Mouse (Mus musculus): ENCODE results near the gene Il1a. TPM values are rescaled to one million over a fixed set of nuclear protein-coding genes. Genes with fewer than 3 reads are reported as not detected.

The Il1a gene
- polyA plus RNA-seq, 1 experiment = 2.7 TPM

- no peak for DNase-seq
- no peak overlapping the region for H3K4me3 ChIP-seq (replicated peaks; ENCODE audit: extremely low read depth, low read depth, low read length)
- H3K4me1 ChIP-seq (ENCODE audit: control insufficient read depth, insufficient read depth, low read length) = no peaks in the 10 kb centered on the region
- TF ChIP-seq CTCF (IDR thresholded peaks at IDR 0.05; ENCODE audit: insufficient read depth, low read length) (no peak), POLR2A (IDR thresholded peaks at IDR 0.05; ENCODE audit: borderline replicate concordance, extremely low read depth, low read depth, low read length) (no peak)
- WGBS = 59% methylated on average over 2 of the region's 2 CpGs
Measured at GRCm38 (mm10) chr2:129254076-129254475, 55.7 kb downstream of the Il1a start.

GRCm38 (mm10) chr2:129253631-129253970, 56.2 kb downstream of the Il1a start:
- no peak for TF ChIP-seq CTCF (IDR thresholded peaks at IDR 0.05; ENCODE audit: insufficient read depth, low read length)
- no peak for TF ChIP-seq POLR2A (IDR thresholded peaks at IDR 0.05; ENCODE audit: borderline replicate concordance, extremely low read depth, low read depth, low read length)
- WGBS = 81% methylated on average over 2 of the region's 2 CpGs
- H3K4me1 ChIP-seq (ENCODE audit: control insufficient read depth, insufficient read depth, low read length) = no peaks in the 10 kb centered on the region
- no peak overlapping the region for H3K4me3 ChIP-seq (replicated peaks; ENCODE audit: extremely low read depth, low read depth, low read length)
- DNase-seq = no peak

- Histone ChIP-seq H3K4me3 (replicated peaks; ENCODE audit: extremely low read depth, low read depth, low read length) (no peak overlapping the region), H3K4me1 (ENCODE audit: control insufficient read depth, insufficient read depth, low read length) (no peaks in the 10 kb centered on the region)
- TF ChIP-seq CTCF (IDR thresholded peaks at IDR 0.05; ENCODE audit: insufficient read depth, low read length) (no peak), POLR2A (IDR thresholded peaks at IDR 0.05; ENCODE audit: borderline replicate concordance, extremely low read depth, low read depth, low read length) (no peak)
- no peak for DNase-seq
- 91% methylated on average over 19 of the region's 19 CpGs for WGBS
Measured at GRCm38 (mm10) chr2:129252836-129253630, 56.7 kb downstream of the Il1a start.

Other genes starting within 250 kb of the Il1a start
- 9.3 and 11.0 TPM in 2 replicates for gene Ttl, start 244.0 kb downstream of the Il1a start, polyA plus RNA-seq (2012; rRNA removed)
- 12.3 and 14.9 TPM in 2 replicates for gene Polr1b, start 209.0 kb downstream of the Il1a start, polyA plus RNA-seq (2012; rRNA removed)
- gene Chchd5, start 180.3 kb downstream of the Il1a start, polyA plus RNA-seq (2012; rRNA removed) = 22.5 and 24.7 TPM in 2 replicates
- 17.1 and 23.3 TPM in 2 replicates for gene Slc20a1, start 111.2 kb downstream of the Il1a start, polyA plus RNA-seq (2012; rRNA removed)
- gene Ckap2l, start 12.8 kb downstream of the Il1a start, polyA plus RNA-seq (2012; rRNA removed) = 0.12 and 0.60 TPM in 2 replicates
- gene Il1b, start 61.2 kb upstream of the Il1a start, polyA plus RNA-seq (2012; rRNA removed) = 3.1 and 7.1 TPM in 2 replicates
- gene F830045P16Rik, start 226.6 kb upstream of the Il1a start, polyA plus RNA-seq (2012; rRNA removed) = not detected in 2 replicates